Mouse (Mus musculus) fibroblast of lung, adult 2 months (primary cell): ENCODE measurements around the gene Mrps6.

Experiments used
- DNase-seq: peaks from one replicate; pipeline ENCODE4 v3.0.0-alpha.2; 2011; ENCODE audit warnings: low read depth

Gene Mrps6

DNA sequence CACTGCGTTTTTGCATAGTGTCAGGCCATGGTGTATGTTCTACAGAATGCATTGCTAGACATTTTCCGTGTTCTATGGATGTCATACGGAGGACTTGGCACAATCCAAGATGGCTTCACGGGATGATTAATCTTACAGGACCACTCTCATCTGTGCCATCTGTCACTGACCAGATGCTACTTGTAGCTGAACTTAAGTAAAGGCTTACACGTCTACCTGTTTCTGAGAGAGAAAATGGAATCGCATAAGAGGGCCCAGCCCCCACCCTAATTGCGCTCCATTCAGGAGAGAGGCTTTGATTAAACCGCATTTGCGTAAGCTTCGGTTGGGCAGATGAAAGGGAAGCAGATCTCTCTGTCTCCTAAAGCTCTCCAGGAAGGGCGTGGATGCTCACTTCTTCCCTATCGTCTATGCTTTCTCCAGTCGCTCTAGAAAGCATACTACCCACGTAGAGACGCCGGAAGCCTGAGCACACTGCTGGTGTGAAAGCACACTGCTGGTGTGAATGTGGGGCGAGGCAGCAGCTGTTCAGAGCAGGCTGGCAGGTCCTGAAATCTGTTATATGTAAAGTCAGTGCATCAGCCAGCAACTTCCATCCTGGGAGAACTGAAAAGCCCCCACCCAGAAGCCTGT is 62.9 kb downstream of the Mrps6 start:
- no peak for DNase-seq

DNA sequence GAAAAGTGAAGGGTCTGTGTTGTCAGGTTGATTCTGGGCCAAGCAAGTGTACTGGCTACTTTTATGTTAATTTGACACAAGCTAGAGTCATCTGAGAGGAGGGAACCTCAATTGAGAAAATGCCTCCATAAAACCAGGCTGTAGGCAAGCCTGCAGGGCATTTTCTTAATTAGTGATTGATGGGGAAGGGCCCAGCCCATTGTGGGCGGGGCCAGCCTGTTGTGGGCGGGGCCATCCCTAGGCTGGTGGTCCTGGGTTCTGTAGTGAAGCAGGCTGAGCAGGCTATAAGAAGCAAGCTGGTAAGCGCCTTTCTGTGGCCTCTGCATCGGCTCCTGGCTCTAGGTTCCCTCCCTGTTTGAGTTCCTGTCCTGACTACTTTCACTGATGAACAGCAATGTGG is 69.2 kb downstream of the Mrps6 start:
- DNase-seq: no peak

- DNase-seq: no peak
Measured at GRCm38 (mm10) chr16:92127666-92128065, 69.6 kb downstream of the Mrps6 start.

GRCm38 (mm10) chr16:92129843-92130242 is 71.8 kb downstream of the Mrps6 start:
- DNase-seq: no peak

GRCm38 (mm10) chr16:92132511-92132910 is 74.4 kb downstream of the Mrps6 start:
- DNase-seq: no peak

DNA sequence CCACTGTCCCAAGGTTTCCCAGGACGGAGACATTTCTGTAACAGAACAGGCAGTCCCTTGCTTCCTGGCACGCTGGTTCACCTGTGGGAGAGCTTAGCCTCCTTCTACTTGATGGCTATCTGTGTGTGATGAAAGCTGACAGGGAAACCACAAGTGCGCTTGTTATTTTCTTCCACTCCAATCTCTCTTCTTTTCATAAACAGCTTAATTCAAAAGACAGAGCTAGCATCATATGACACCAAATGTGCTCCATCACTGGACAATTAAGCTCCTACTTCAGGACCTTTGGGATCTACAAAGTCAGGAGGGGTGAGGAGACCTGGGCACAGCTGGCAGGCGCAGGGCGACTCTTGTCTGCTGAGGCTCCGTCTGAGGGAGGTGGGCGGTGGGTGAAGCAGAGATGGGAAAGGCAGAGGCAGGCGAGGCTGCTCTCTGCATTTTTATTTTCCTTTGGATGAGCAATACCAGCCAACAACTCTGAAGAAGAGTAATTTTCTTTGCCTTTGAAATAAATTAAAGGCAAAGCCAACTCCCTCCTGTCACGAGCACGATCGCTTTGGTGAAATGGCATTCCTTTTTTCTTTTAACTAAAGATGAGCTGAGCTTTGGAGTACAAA is 76.2 kb downstream of the Mrps6 start:
- no peak for DNase-seq

DNA sequence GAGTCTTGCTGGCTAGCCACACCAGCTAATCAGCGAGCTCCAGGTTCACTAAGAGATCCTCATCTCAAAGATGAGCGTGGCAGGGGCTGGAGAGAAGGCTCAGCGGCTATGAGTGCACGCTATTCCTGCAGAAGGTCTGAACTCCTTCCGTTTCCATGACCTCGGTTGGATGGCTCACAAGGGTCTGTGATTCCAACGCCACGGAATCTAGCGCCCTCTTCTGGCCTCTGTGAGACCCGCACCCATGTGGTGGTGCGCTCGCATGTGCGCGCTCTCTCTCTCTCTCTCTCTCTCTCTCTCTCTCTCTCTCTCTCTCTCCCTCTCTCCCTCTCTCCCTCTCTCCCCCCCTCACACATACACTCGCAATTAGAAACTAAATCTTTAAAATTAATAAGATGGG is 78.2 kb downstream of the Mrps6 start:
- no peak for DNase-seq

- peak; percentile 57 for DNase-seq
Measured at GRCm38 (mm10) chr16:92139386-92140261, 81.6 kb downstream of the Mrps6 start.

DNA sequence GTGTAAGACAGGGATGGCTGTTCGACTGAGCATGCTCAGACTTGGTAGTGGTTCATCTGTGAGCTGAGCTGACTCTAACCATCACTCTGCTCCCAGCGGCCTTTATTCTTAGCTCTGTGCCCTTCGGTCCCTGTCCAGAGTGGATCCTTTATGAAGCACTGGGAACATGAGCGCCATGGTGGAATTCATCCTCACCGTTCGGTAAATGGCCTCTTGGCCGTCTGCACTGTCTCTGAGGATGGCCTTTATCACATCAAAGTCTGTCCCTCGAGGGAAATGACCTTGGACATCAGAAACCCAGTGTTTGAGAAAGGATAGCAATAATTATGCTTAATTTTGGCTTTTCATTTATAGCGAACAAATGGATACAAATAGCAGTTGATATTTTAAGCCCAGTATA is 82.3 kb downstream of the Mrps6 start:
- no peak for DNase-seq

- no peak for DNase-seq
Measured at GRCm38 (mm10) chr16:92141021-92141420, 83.0 kb downstream of the Mrps6 start.

- DNase-seq: no peak
Measured at GRCm38 (mm10) chr16:92142426-92143012, 84.4 kb downstream of the Mrps6 start.

- no peak for DNase-seq
Measured at GRCm38 (mm10) chr16:92147631-92148366, 89.7 kb downstream of the Mrps6 start.

DNA sequence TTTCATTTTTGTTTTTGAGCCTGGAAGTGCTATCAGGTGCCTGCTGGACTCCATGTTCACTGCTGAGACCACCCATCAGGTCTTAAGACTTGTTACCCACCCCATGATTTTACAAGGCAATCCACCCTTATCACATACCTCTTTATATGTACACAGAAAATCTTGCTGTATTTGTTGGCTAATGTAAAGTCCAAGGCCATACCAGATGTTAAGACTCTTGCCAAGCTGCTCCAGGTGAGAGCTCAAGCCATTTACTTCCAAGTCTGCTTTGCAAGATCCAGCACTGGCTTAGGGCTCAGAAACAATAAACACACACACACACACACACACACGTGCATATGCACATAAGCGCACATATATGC is 90.3 kb downstream of the Mrps6 start:
- DNase-seq: no peak

DNA sequence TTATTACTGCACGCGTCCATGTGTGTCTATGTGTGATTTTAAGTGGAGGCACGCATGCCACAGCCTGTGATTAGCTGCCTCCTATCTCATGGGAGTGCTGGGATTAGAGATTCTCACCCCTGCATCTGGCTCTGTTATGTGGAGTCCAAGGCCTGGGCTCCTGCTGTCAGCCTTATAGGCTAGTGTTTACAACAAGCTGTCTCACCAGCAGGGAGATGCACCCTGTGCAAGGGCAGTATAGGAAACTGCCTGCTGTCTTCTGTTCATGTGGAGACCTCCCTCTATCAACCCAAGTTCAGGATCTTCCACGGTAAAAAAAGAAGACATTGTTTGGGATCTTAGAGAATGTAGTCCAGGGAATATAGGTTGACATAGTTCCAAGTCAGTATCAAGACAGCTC is 92.9 kb downstream of the Mrps6 start:
- DNase-seq: no peak

- DNase-seq: peak; percentile 51
Measured at GRCm38 (mm10) chr16:92158021-92158455, 100.0 kb downstream of the Mrps6 start.

DNA sequence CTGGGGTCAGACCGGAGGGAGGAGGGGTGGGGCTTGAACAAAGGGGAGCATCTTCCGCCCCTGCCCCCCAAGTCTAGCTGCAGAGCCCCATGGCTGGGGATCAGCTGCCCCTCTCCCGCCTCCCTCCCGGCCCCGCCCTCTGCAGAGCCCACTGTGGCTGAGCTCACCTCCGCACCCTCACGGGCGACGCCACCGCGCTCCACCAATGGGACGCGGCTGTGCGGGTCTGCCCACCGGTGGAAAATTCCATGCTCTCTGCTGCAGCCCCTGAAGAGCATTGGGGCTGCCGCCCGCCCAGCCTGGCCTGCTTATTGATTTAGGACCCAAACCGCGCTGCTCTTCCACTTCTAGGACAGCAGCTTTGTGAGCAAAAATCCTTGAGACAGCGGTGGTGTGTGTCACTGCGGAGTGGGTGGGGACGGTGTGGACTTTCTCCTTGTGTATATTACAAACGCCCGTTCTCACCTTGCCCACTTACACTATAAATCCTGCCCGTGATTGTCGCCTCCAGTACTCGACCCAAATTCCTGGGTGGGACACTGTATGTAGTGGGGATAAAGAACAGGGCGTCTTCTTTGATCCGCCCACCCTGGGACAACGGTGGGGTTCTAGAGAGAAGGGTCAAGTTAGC is 100.5 kb downstream of the Mrps6 start:
- no peak for DNase-seq

- DNase-seq: no peak
Measured at GRCm38 (mm10) chr16:92159114-92159513, 101.0 kb downstream of the Mrps6 start.
